Mouse (Mus musculus): Measurements from ENCODE around the gene Palm2. TPM values are rescaled to one million over a fixed set of nuclear protein-coding genes. Genes with fewer than 3 reads are reported as not detected.

Gene Palm2
- total RNA-seq, 1 experiment = 1.8 TPM

DNA sequence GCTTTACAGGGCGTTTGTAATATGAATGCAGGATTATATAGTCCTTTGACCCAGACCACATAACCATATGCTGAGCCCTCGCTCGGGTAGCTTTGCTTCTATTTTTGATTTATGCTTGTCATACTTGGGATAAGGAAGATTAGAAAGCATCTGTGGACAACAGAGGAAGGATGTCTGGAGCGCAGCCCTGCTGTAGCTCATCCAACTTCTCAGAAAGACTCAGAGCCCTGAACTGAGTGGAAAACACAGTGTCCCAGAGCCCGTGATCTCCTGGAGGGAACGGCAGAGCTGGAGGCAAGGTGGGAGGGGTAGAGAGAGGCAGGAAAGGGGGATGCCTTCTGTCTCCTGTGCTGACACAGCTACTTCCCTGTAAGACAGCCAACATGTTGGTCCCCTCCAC lies 100.2 kb downstream of the Palm2 start:
- H3K36me3 ChIP-seq (ENCODE audit: control insufficient read depth, insufficient read depth, low read length, poor library complexity, severe bottlenecking) = no peaks in the 10 kb centered on the region
- in situ Hi-C loops (cut with MboI; ENCODE audit: low sequenced_read_pairs in 2 of 2, unreplicated experiment in 2 of 2) = no loop called here
- TF ChIP-seq ZNF384 (IDR thresholded peaks at IDR 0.05; ENCODE audit: low read depth, low read length) (no peak), ZC3H11A (IDR thresholded peaks at IDR 0.05; ENCODE audit: borderline replicate concordance, low read depth, low read length) (no peak), MAFK (IDR thresholded peaks at IDR 0.05; ENCODE audit: insufficient read depth, low read depth, low read length) (no peak), CHD2 (IDR thresholded peaks at IDR 0.05; ENCODE audit: low read depth, low read length) (no peak), HCFC1 (IDR thresholded peaks at IDR 0.05; ENCODE audit: borderline replicate concordance, insufficient read depth, low read length) (no peak)
- no peak for DNase-seq (ENCODE audit: low read depth, low spot score)
- H3K9ac ChIP-seq (ENCODE audit: insufficient read depth, low read depth, low read length, poor library complexity, severe bottlenecking) = no peak overlapping the region
- no peak overlapping the region for H3K4me3 ChIP-seq (ENCODE audit: insufficient read depth in 1 of 2, low read depth in 1 of 2, low read length in 2 of 2, poor library complexity in 1 of 2, severe bottlenecking in 1 of 2)
- H3K4me1 ChIP-seq (ENCODE audit: control insufficient read depth in 2 of 2, insufficient read depth in 2 of 2, low read length in 2 of 2, poor library complexity in 1 of 2) = no peaks in the 10 kb centered on the region; a peak in 1 of 4 replicates
- H3K27ac ChIP-seq (ENCODE audit: insufficient read depth, low read depth, low read length, poor library complexity, severe bottlenecking) = no peak overlapping the region
- H3K9me3 ChIP-seq (ENCODE audit: control insufficient read depth, insufficient read depth, low read depth, low read length) = no peaks in the 10 kb centered on the region

DNA sequence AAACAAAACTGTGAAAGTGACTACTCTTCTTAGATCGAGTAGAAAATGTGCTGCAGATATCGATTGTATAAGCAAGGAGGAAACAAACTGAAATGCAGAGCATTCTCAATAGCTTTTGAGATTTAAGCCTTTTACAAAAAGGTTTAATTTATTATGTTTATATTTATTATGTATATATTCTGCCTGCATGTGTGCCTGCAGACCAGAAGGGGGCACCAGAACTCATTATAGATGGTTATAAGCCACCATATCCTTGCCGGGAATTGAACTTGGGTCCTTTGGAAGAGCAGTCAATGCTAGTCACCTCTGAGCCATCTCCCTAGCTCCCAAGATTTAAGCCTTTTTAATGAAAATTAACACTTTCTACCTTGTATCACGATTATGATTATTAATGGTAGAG lies 101.0 kb downstream of the Palm2 start:
- DNase-seq (ENCODE audit: low read depth, low spot score) = no peak
- Histone ChIP-seq H3K27ac (ENCODE audit: insufficient read depth, low read depth, low read length, poor library complexity, severe bottlenecking) (no peak overlapping the region), H3K9ac (ENCODE audit: insufficient read depth, low read depth, low read length, poor library complexity, severe bottlenecking) (no peak overlapping the region), H3K4me1 (ENCODE audit: control insufficient read depth in 2 of 2, insufficient read depth in 2 of 2, low read length in 2 of 2, poor library complexity in 1 of 2) (no peaks in the 10 kb centered on the region; a peak in 1 of 4 replicates), H3K9me3 (ENCODE audit: control insufficient read depth, insufficient read depth, low read depth, low read length) (no peaks in the 10 kb centered on the region), H3K36me3 (ENCODE audit: control insufficient read depth, insufficient read depth, low read length, poor library complexity, severe bottlenecking) (no peaks in the 10 kb centered on the region), H3K4me3 (ENCODE audit: insufficient read depth in 1 of 2, low read depth in 1 of 2, low read length in 2 of 2, poor library complexity in 1 of 2, severe bottlenecking in 1 of 2) (no peak overlapping the region)
- in situ Hi-C loops (cut with MboI; ENCODE audit: low sequenced_read_pairs in 2 of 2, unreplicated experiment in 2 of 2) = no loop called here
- TF ChIP-seq ZNF384 (IDR thresholded peaks at IDR 0.05; ENCODE audit: low read depth, low read length) (no peak), ZC3H11A (IDR thresholded peaks at IDR 0.05; ENCODE audit: borderline replicate concordance, low read depth, low read length) (no peak), CHD2 (IDR thresholded peaks at IDR 0.05; ENCODE audit: low read depth, low read length) (no peak), HCFC1 (IDR thresholded peaks at IDR 0.05; ENCODE audit: borderline replicate concordance, insufficient read depth, low read length) (no peak), MAFK (IDR thresholded peaks at IDR 0.05; ENCODE audit: insufficient read depth, low read depth, low read length) (no peak)

DNA sequence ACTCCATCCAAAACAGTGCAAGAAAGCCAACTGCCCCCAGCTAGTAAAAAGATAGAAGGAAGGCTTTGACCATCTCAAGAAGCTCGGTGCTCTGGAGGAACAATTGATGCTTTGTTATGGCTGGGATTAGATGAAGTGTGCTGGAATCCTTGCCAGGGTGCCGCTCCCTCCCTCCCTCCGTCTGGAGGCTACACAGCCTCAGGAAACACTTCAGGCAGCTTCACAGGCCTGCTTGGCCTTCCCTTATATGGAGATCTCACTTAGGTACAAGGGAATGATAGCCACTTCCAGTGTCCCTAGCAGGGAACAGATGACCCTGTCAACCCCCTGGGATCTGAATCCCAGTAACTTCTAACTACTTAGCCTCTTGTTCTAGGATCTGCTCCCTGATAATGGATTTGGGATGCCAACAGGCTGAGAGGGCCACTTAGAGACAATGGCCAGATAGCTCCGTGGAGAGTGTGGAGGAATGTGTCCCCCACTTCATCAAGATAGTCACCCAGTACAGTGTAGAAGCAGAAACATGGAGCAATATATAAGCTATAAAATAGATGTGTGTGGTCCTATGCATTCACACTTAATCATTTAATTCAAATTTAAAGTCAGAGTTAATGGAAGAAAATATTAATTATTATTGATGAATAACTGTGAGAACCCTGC lies 104.1 kb downstream of the Palm2 start:
- H3K4me3 ChIP-seq (ENCODE audit: insufficient read depth in 1 of 2, low read depth in 1 of 2, low read length in 2 of 2, poor library complexity in 1 of 2, severe bottlenecking in 1 of 2) = no peak overlapping the region
- TF ChIP-seq ZNF384 (IDR thresholded peaks at IDR 0.05; ENCODE audit: low read depth, low read length) = no peak
- no peak for TF ChIP-seq HCFC1 (IDR thresholded peaks at IDR 0.05; ENCODE audit: borderline replicate concordance, insufficient read depth, low read length)
- TF ChIP-seq MAFK (IDR thresholded peaks at IDR 0.05; ENCODE audit: insufficient read depth, low read depth, low read length) = no peak
- no peak for TF ChIP-seq CHD2 (IDR thresholded peaks at IDR 0.05; ENCODE audit: low read depth, low read length)
- no peaks in the 10 kb centered on the region for H3K9me3 ChIP-seq (ENCODE audit: control insufficient read depth, insufficient read depth, low read depth, low read length)
- H3K36me3 ChIP-seq (ENCODE audit: control insufficient read depth, insufficient read depth, low read length, poor library complexity, severe bottlenecking) = no peaks in the 10 kb centered on the region
- DNase-seq (ENCODE audit: low read depth, low spot score) = no peak
- in situ Hi-C loops (cut with MboI; ENCODE audit: low sequenced_read_pairs in 2 of 2, unreplicated experiment in 2 of 2) = no loop called here
- H3K9ac ChIP-seq (ENCODE audit: insufficient read depth, low read depth, low read length, poor library complexity, severe bottlenecking) = no peak overlapping the region
- H3K27ac ChIP-seq (ENCODE audit: insufficient read depth, low read depth, low read length, poor library complexity, severe bottlenecking) = no peak overlapping the region
- no peaks in the 10 kb centered on the region; a peak in 2 of 4 replicates for H3K4me1 ChIP-seq (ENCODE audit: control insufficient read depth in 2 of 2, insufficient read depth in 2 of 2, low read length in 2 of 2, poor library complexity in 1 of 2)

DNA sequence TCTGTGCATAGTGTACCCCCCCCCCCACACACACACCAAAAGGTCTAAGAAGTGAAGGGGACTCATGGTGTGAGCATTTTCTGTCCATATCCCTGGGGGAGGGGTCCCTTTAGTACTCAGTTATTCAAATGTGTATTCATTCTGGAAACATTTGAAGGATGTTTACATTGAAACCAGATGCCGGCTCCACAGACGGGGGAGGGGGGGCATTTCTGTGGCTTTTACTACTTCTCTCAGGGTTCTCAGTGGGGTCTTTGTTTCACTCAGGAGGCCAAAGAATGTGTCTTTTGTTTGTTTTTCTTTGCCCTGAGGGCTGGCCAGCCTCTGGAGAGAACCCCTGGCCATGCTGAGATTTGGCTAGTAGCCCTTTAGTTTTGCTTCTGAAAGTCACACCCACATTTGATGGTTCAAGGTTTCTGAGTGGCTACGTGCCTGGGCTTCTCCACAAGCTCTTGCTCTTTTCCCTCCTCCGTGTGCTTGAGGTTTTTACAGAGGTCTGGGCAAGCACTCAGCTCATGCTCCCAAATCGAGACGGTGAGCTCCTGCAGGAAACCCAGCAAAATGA lies 109.7 kb downstream of the Palm2 start:
- peak; percentile 51 for DNase-seq (ENCODE audit: low read depth, low spot score)
- H3K27ac ChIP-seq (ENCODE audit: insufficient read depth, low read depth, low read length, poor library complexity, severe bottlenecking) = no peak overlapping the region
- TF ChIP-seq ZNF384 (IDR thresholded peaks at IDR 0.05; ENCODE audit: low read depth, low read length) (no peak), CHD2 (IDR thresholded peaks at IDR 0.05; ENCODE audit: low read depth, low read length) (peak; percentile 19; the same call in 1 of the 2 replicates)
- no peak overlapping the region for H3K9ac ChIP-seq (ENCODE audit: insufficient read depth, low read depth, low read length, poor library complexity, severe bottlenecking)
- no peaks in the 10 kb centered on the region for H3K36me3 ChIP-seq (ENCODE audit: control insufficient read depth, insufficient read depth, low read length, poor library complexity, severe bottlenecking)
- no peaks in the 10 kb centered on the region for H3K9me3 ChIP-seq (ENCODE audit: control insufficient read depth, insufficient read depth, low read depth, low read length)
- H3K4me3 ChIP-seq (ENCODE audit: insufficient read depth in 1 of 2, low read depth in 1 of 2, low read length in 2 of 2, poor library complexity in 1 of 2, severe bottlenecking in 1 of 2) = no peak overlapping the region
- H3K4me1 ChIP-seq (ENCODE audit: control insufficient read depth in 2 of 2, insufficient read depth in 2 of 2, low read length in 2 of 2, poor library complexity in 1 of 2) = peaks cover 2 to 5% of the 10 kb centered on the region in 2 experiments
- in situ Hi-C loops (cut with MboI; ENCODE audit: low sequenced_read_pairs in 2 of 2, unreplicated experiment in 2 of 2) = no loop called here
